Mouse (Mus musculus) embryonic fibroblast, embryonic 13.5 days (primary cell): Measurements from ENCODE around the gene 1110032A03Rik.

ENCODE experiments used
- CTCF ChIP-seq: IDR thresholded peaks from 2 replicates; pipeline ENCODE4 v1.5.1; 2011; ENCODE audit warnings: mild to moderate bottlenecking, control low read depth, low read length, moderate library complexity, borderline replicate concordance; ENCODE audit not compliant: insufficient read depth
- POLR2A ChIP-seq: IDR thresholded peaks from 2 replicates; pipeline ENCODE4 v1.6.1; 2011; ENCODE audit warnings: low read depth, mild to moderate bottlenecking, control low read depth, low read length, moderate library complexity

GRCm38 (mm10) chr9:50752784-50753615 is 22.3 kb downstream of the 1110032A03Rik start:
- TF ChIP-seq POLR2A, result peak; percentile 77
- TF ChIP-seq CTCF, result no peak
